Mouse (Mus musculus) NIH3T3 (cell line): ENCODE measurements around the gene Rps2.
"Not testable (repeated sequence)": the region's sequence is repeated elsewhere in the genome, so short reads cannot be mapped to it uniquely, and the experiment has no call there.

ENCODE experiments used
- DNase-seq: peaks from one replicate; pipeline ENCODE4 v3.0.0-alpha.2; 2012; ENCODE audit warnings: low read depth

The Rps2 gene

DNA sequence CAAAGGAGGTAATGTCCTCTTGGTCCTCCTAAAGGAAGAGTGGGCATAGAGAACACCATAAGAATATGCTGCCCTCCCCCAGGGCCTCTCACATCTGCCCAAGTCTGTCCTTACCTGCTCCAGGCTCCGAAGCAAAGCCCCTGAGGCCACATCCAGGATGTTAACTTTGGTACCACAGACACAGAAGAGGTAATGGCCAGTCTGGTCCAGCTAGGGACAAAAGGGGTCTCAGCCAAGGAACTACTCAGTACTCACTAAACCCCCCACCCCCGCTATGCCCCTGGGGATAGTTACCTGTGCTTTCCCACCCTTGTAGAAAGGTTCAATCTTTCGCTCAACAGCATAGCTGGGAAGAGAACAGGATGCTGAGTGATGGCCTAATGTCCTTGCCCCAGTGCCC lies 12.1 kb upstream of the Rps2 start:
- DNase-seq, result no peak

- DNase-seq, result peak; percentile 98
These were observed 10.7 kb upstream of the Rps2 start, which contains the start of gene Tbl3 for GRCm38 (mm10) chr17:24706982-24707800. TSS of gene Tbl3 (minus strand) at chr17:24707660.

GRCm38 (mm10) chr17:24707801-24708425 lies 10.0 kb upstream of the Rps2 start:
- DNase-seq, result no peak

GRCm38 (mm10) chr17:24708646-24709045 lies 9.3 kb upstream of the Rps2 start:
- DNase-seq, result peak; percentile 61

DNA sequence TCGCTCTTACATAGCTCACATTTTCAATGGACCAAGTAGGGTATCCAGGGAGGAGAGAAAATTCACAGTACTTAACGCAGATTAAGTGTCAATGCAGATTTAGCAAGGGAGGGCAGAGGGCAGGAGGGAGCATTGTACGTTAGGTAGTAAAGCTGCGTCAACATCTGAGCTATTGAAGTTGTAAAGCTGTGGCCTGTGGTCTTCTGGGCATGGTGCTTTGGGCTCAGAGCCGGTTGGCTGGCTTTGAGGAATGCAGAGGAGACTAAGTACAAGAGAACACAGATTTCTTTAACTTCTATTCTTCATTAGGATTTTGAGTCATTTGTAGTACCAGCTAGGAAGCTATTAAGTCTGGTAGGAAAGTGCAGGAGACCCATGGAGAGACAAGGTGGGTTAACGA lies 2.4 kb upstream of the Rps2 start:
- DNase-seq, result no peak

GRCm38 (mm10) chr17:24716166-24716682 lies 1.7 kb upstream of the Rps2 start:
- DNase-seq, result no peak

DNA sequence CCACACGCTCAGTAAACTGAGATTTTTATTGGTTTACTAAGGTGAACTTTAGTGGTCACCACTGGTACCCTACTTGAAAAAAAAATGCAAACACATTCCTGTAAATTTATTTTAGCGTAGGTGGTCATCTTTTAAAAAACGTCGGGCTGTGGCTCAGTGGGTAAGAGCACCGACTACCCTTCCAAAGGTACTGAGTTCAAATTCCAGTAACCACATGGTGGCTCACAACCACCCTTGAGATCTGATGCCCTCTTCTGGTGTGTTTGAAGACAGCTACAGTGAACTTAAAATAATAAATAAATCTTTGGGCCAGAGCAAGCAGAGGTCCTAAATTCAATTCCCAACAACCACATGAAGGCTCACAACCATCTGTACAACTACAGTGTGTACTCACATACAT lies 1.0 kb downstream of the Rps2 start:
- DNase-seq, result not testable (repeated sequence)

GRCm38 (mm10) chr17:24719494-24720222 lies 1.7 kb downstream of the Rps2 start:
- DNase-seq, result peak; percentile 99

DNA sequence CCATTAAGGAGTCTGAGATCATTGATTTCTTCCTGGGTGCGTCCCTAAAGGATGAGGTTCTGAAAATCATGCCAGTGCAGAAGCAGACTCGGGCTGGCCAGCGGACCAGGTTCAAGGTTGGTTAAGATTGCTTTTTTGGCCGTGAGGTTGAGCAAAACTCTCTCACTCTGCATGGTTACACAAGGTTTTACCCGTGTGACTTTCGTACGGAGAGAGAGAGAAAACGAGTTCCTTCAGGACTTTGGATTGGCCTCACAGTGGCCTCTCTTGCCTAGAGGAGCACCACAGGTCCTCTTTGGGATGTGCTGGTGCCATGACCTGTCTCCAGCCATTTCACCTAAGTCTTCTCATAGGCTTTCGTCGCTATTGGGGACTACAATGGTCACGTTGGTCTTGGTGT lies 2.7 kb downstream of the Rps2 start:
- not testable (repeated sequence) for DNase-seq

DNA sequence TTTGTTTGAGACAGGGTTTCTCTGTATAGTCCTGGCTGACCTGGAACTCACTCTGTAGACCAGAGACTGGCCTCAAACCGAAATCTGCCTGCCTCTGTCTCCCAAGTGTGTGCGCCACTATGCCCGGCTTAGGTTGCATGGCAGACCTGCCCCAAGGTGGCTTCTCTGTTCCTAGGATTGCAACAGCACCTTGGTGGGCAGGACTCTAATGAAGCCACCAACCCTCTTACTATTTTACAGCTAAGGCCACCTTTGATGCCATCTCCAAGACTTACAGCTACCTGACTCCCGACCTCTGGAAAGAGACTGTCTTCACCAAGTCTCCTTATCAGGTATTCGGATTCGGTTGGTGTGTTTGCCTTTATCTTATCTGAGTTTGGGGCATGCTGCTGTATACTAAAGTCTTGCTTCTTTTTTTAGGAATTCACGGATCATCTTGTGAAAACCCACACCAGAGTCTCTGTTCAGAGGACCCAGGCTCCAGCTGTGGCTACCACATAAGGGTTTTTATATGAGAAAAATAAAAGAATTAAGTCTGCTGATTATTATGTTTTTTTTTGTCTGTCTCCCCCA lies 3.6 kb downstream of the Rps2 start:
- not testable (repeated sequence) for DNase-seq

- DNase-seq, result peak; percentile 36
These were observed 4.5 kb downstream of the Rps2 start for GRCm38 (mm10) chr17:24722220-24722924.

DNA sequence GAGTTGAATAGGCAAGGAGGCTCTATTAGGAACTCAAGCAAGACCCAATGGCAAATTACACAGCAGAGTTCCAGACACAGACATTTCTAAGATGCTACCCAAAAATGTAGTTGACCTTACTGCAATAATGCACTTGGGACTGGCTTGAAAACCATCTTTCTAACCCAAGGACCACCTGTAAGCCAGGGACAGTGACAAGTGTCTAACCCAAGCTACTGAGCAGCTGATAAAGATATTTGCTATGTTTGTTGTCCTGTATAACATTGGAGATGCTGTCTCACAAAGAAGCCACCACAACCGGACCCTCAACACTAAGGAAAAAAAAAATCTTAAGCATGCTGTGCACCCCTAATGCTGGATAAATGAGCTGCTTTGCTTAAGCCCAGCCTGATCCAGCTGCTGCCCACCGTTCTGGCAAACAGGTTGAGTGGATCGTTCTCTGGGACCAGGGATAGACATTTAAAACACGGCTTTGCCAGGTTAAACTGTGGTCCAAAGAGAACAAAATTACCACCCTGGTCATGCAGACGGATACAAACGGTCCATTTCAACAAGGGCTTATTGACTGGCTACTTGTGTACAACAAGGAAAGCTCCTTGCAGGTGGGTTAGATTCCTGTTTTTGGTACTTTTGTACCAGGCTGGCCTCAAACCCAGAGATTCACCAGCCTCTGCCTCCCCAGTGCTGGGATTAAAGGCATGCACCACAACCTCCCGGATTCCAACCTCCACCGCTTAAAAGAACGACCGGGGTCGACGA lies 5.4 kb downstream of the Rps2 start:
- DNase-seq, result no peak

- DNase-seq, result no peak
These were observed 5.9 kb downstream of the Rps2 start for GRCm38 (mm10) chr17:24723881-24724180.

- DNase-seq, result peak; percentile 99
These were observed 6.3 kb downstream of the Rps2 start, which contains the start of gene Ndufb10 for GRCm38 (mm10) chr17:24724184-24724583. TSS of gene Ndufb10 (minus strand) at chr17:24724478.

DNA sequence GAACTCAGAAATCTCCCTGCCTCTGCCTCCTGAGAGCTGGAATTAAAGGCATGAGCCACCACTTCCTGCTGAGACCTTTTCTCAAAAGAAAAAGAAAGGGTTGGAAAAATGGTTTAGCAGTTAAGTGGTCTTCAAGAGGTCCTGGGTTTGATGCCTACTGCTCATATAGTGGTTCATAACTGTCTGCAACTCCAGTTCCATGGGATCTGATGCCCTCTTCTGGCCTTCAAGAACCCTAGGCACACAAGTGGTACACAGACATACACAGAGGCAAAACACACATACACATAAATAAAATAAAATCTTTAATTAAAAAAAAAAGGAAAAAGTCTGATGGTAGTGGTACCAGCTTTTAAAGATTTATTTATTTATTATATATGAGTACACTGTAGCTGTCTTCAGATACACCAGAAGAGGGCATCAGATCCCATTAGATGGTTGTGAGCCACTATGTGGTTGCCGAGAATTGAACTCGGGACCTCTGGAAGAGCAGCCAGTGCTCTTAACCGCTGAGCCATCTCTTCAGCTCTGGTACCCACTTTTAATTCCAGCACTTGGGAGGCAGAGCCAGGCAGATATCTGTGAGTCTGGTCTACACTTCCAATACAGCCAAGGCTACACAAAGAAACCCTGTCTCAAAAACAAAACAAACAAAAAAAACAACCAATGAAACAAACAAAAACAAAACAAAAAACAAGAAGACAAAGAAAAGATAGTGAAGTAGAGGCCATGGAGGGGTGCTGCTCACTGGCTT lies 7.9 kb downstream of the Rps2 start:
- no peak for DNase-seq

DNA sequence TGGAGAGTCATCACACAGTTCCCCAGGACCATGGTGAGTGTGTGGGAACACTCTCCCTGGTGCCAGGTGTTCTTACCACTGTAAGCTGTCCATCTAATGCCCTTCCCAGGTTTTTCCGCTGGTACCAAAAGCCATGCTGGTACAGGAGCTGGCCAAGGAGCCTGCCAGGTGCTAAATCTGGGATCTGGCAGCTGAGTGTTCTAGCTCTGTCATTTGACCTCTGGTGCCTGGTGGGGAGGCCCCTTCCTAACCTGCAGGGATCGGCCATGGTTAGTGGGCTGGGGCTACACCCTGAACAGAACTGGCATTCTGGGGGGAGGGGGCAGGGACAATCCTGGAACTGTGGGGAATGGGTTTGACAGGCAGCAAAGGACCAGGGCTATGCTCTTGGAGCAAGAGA lies 9.7 kb downstream of the Rps2 start, which contains the start of gene Rpl3l:
Rpl3l (plus strand) TSS at position 203 of the 400 bp plus-strand sequence.
- DNase-seq, result no peak

- no peak for DNase-seq
These were observed 10.3 kb downstream of the Rps2 start for GRCm38 (mm10) chr17:24728184-24728583.

DNA sequence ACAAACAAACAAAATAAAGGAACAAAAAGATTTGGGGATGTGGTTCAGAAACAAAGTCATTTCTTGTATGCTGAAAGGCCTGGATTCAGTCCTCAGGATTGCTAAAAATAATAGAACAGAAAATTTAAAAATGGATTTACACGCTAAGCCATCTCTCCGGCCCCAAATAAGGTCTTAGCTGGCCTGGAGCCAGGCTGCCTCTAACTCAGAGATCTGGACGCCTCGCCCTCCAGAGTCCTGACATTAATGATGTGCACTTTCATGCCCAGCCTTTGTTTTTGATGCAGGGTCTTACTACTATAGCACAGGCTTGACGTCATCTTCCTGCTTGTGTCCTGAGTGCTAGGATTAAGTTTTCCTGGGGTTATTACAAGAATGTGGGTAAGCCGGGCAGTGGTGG lies 11.2 kb downstream of the Rps2 start:
- DNase-seq, result peak; percentile 52

DNA sequence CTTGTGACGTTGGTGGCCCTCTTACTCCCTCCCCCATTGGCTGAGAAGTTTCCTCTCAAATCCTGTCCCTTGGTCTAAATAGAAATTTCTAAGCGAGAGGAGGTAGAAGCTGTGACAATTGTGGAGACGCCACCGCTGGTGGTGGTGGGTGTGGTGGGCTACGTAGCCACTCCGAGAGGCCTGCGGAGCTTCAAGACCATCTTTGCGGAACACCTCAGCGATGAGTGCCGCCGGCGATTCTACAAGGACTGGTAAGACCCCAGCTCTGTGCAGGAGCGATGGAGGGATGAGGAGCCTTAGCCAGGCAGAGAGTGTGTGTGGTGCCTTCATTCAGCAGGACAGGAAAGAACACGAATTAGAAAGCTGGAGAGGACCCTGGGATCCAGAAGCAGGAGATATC lies 12.9 kb downstream of the Rps2 start:
- no peak for DNase-seq
